Mouse (Mus musculus): ENCODE measurements around the gene C7. TPM values are rescaled to one million over a fixed set of nuclear protein-coding genes. Genes with fewer than 3 reads are reported as not detected.
A peak's percentile ranks its signal among the peaks of the same experiment; 100 is the strongest.
"Not testable (repeated sequence)": the region's sequence is repeated elsewhere in the genome, so short reads cannot be mapped to it uniquely, and the experiment has no call there.

C7 gene
- total and polyA plus RNA-seq, 2 experiments from 2014 or later = 0.05 TPM; not detected in 1

DNA sequence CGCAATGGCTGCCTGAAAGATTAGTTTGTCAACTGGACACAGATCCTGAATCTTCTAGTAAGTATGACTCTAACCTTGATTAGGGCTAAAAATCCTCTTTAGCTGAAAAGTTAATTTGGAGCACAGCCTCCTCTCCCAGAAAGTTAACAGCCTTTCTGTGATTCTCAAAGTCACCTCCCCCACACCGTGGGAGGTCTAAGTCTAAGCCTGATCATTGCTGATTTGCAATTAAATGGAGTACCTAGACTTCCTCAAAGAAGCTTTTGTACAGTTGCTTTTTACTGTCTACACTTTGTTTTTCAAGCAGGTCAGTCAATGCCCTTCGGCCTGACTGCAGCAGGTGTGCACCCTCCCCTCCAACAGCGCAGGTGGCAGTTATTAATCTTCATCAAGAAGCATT, 34.3 kb downstream of the C7 start:
- H3K9me3 ChIP-seq (replicated peaks; ENCODE audit: control insufficient read depth, low read length) = no peaks in the 10 kb centered on the region
- ATAC-seq (ENCODE audit: insufficient read depth, low read depth) = no peak
- H3K4me2 ChIP-seq (ENCODE audit: low read depth, low read length) = no peak overlapping the region
- TF ChIP-seq EP300 (IDR thresholded peaks at IDR 0.05; ENCODE audit: low read depth) (no peak), CTCF (IDR thresholded peaks at IDR 0.05; ENCODE audit: low read depth) (no peak)
- WGBS = 78% methylated on average over 4 of the region's 4 CpGs
- H3K27me3 ChIP-seq (ENCODE audit: control insufficient read depth, insufficient read depth, low read length) = no peaks in the 10 kb centered on the region
- no peak overlapping the region for H3K27ac ChIP-seq (ENCODE audit: low read depth)
- DNase-seq (ENCODE audit: low spot score) = no peak
- H3K9ac ChIP-seq (replicated peaks; ENCODE audit: low read depth, low read length) = no peak overlapping the region
- no peaks in the 10 kb centered on the region for H3K4me1 ChIP-seq (ENCODE audit: control insufficient read depth, insufficient read depth)
- no peaks in the 10 kb centered on the region for H3K36me3 ChIP-seq (replicated peaks; ENCODE audit: control insufficient read depth, insufficient read depth, low read length)
- H3K4me3 ChIP-seq (ENCODE audit: low read depth, low read length) = no peak overlapping the region

DNA sequence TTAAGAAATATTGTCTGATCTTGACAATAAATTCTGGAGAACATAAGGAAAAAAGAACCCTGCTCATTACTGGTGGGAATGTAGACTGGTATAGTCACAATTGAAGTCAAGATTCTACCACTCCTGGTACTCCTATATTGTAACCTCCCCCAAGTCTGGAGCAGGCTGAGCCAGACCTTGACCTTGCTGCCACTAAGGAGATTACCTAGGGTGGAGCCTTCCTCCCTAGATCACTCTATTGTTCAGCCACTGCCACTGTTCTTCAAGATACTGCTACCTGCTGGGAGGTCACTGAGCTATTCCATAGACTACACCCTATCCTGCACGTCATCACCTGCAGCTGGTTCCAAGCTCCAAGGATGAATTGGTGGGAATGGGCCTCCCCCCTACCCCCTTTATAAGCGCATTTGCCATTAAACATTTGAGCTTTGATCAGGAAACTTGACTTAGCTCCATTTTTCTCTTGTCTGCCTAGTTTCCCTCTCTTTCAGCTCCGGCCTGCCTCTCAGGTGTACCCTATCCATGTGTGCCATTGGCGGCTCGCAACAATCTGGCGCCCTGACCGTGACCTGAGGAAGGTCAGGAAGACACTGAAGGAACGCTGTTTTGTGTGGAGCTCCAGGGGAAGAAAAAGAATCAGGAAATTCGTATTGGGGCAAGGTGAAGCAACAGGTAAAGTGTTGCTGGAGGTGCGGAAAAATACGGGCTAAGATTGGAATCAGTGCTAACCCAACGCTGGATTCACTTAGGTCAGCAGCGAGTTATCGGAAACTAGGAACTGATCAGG, 39.9 kb downstream of the C7 start:
- not testable (repeated sequence) for H3K4me1 ChIP-seq (ENCODE audit: control insufficient read depth, insufficient read depth); H3K9ac ChIP-seq (replicated peaks; ENCODE audit: low read depth, low read length); H3K4me2 ChIP-seq (ENCODE audit: low read depth, low read length); H3K4me3 ChIP-seq (ENCODE audit: low read depth, low read length); H3K9me3 ChIP-seq (replicated peaks; ENCODE audit: control insufficient read depth, low read length); ATAC-seq (ENCODE audit: insufficient read depth, low read depth); H3K36me3 ChIP-seq (replicated peaks; ENCODE audit: control insufficient read depth, insufficient read depth, low read length); H3K27me3 ChIP-seq (ENCODE audit: control insufficient read depth, insufficient read depth, low read length); H3K27ac ChIP-seq (ENCODE audit: low read depth); DNase-seq (ENCODE audit: low spot score)
- WGBS = 85% methylated on average over 14 of the region's 14 CpGs

DNA sequence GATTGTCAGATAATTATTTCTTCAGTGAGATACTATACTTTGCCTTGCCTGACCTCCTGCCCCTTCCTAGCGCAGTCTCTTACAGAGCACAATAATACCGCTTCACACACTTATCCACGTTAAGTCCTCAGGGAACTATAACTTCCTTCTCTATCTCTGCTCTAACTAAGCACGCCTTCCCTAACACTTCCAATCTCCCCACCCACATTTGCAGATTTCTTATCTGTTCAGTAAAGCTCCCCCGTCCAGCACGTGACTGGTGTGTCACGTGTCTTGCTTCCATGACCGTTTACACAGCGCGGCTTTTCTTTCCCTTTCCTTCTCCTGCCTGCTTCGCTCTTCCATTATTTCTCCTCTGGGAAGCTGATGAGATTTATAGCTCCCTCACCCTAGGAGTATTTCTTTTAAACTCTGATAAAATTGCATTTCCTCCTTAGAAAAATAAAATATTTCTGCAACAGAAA, 53.9 kb downstream of the C7 start:
- Histone ChIP-seq H3K36me3 (replicated peaks; ENCODE audit: control insufficient read depth, insufficient read depth, low read length) (no peaks in the 10 kb centered on the region), H3K4me1 (ENCODE audit: control insufficient read depth, insufficient read depth) (no peaks in the 10 kb centered on the region), H3K4me3 (ENCODE audit: low read depth, low read length) (peak overlapping the region; percentile 5; the same call in 1 of the 2 replicates), H3K9me3 (replicated peaks; ENCODE audit: control insufficient read depth, low read length) (no peaks in the 10 kb centered on the region), H3K27ac (ENCODE audit: low read depth) (no peak overlapping the region), H3K9ac (replicated peaks; ENCODE audit: low read depth, low read length) (no peak overlapping the region), H3K4me2 (ENCODE audit: low read depth, low read length) (peak overlapping the region; percentile 18; the same call in 1 of the 2 replicates), H3K27me3 (ENCODE audit: control insufficient read depth, insufficient read depth, low read length) (no peaks in the 10 kb centered on the region)
- 62% methylated on average over 11 of the region's 11 CpGs for WGBS
- DNase-seq (ENCODE audit: low spot score) (no peak), ATAC-seq (ENCODE audit: insufficient read depth, low read depth) (no peak)
- TF ChIP-seq EP300 (IDR thresholded peaks at IDR 0.05; ENCODE audit: low read depth) (no peak), CTCF (IDR thresholded peaks at IDR 0.05; ENCODE audit: low read depth) (no peak)

DNA sequence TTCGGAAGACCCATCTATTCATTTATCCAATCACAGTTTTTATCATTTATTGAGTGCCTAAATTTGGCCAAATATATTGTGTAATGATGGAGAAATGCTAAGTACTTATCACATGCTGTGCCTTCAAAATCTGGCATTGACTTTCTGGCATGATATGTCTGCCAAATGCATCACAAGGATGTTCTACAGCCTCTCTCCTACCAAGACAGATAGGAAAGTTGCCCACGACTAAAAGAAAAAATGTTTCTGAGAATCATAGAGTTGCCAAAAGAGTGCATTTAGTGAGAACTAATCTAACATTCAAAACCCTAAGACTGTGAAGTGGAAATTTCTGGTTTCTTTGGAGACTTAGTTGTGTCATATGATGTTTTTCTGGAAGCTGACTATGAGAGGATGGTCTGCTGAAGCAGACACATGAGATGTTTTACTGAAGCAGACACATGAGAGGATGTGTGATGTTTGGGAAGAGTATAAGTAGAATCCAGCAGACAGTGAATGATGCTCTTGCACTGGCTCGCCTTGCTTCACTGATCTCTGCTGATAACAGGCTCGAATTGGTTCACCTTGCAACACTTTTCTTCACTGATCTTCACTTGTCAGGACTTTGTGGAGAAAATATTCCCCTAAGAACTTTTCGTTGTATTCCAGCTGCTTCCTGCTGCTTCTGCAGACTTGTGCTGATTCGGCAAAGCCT, 59.9 kb downstream of the C7 start:
- no peak overlapping the region for H3K4me3 ChIP-seq (ENCODE audit: low read depth, low read length)
- no peak for DNase-seq (ENCODE audit: low spot score)
- TF ChIP-seq CTCF (IDR thresholded peaks at IDR 0.05; ENCODE audit: low read depth) (no peak), EP300 (IDR thresholded peaks at IDR 0.05; ENCODE audit: low read depth) (no peak)
- H3K36me3 ChIP-seq (replicated peaks; ENCODE audit: control insufficient read depth, insufficient read depth, low read length) = no peaks in the 10 kb centered on the region
- 70% methylated on average over 6 of the region's 6 CpGs for WGBS
- no peaks in the 10 kb centered on the region for H3K27me3 ChIP-seq (ENCODE audit: control insufficient read depth, insufficient read depth, low read length)
- no peak for ATAC-seq (ENCODE audit: insufficient read depth, low read depth)
- no peaks in the 10 kb centered on the region for H3K9me3 ChIP-seq (replicated peaks; ENCODE audit: control insufficient read depth, low read length)
- no peak overlapping the region for H3K9ac ChIP-seq (replicated peaks; ENCODE audit: low read depth, low read length)
- no peak overlapping the region for H3K4me2 ChIP-seq (ENCODE audit: low read depth, low read length)
- no peak overlapping the region for H3K27ac ChIP-seq (ENCODE audit: low read depth)
- H3K4me1 ChIP-seq (ENCODE audit: control insufficient read depth, insufficient read depth) = no peaks in the 10 kb centered on the region

DNA sequence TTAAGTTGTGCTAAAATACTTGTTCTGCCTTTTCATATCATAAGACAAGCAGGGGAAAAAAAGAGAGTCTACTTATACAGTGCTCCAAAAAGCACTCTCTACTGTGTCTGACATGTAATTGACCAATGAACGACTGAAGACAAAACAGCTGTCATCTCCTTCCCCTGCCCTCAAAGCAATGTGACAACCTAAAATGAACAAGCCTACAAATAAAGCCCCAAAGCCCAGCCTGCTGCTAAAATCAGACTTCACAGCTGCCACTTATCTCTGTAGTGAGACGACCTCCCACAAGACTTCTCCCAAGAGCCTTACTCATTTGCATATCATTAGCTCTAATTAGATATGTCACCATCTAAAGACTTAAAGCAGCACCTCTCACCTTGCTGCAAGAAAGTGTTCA, 60.6 kb downstream of the C7 start:
- H3K36me3 ChIP-seq (replicated peaks; ENCODE audit: control insufficient read depth, insufficient read depth, low read length) = no peaks in the 10 kb centered on the region
- no peak for ATAC-seq (ENCODE audit: insufficient read depth, low read depth)

More for the DNA sequence above, 60.6 kb downstream of the C7 start:
- H3K4me2 ChIP-seq (ENCODE audit: low read depth, low read length) = no peak overlapping the region
- DNase-seq (ENCODE audit: low spot score) = no peak
- TF ChIP-seq CTCF (IDR thresholded peaks at IDR 0.05; ENCODE audit: low read depth) (no peak), EP300 (IDR thresholded peaks at IDR 0.05; ENCODE audit: low read depth) (no peak)
- no peaks in the 10 kb centered on the region for H3K4me1 ChIP-seq (ENCODE audit: control insufficient read depth, insufficient read depth)
- no peak overlapping the region for H3K9ac ChIP-seq (replicated peaks; ENCODE audit: low read depth, low read length)
- no peak overlapping the region for H3K4me3 ChIP-seq (ENCODE audit: low read depth, low read length)
- 15% methylated on average over 2 of the region's 2 CpGs for WGBS
- H3K27me3 ChIP-seq (ENCODE audit: control insufficient read depth, insufficient read depth, low read length) = no peaks in the 10 kb centered on the region
- H3K27ac ChIP-seq (ENCODE audit: low read depth) = no peak overlapping the region
- H3K9me3 ChIP-seq (replicated peaks; ENCODE audit: control insufficient read depth, low read length) = no peaks in the 10 kb centered on the region
